Mouse (Mus musculus) MEL (cell line): Measurements from ENCODE around the gene Slu7.

ENCODE experiments used
- ETS1 ChIP-seq: IDR thresholded peaks from 2 replicates; pipeline ENCODE4 v1.6.1; 2012; ENCODE audit warnings: low read depth, mild to moderate bottlenecking, inconsistent platforms, low read length, improper control_type of control experiment, moderate library complexity
- MAFK ChIP-seq: IDR thresholded peaks from 2 replicates; pipeline ENCODE4 v1.6.1; 2011; ENCODE audit warnings: low read depth, mild to moderate bottlenecking, low read length, improper control_type of control experiment, borderline replicate concordance
- POLR2A ChIP-seq, 2 experiments: IDR thresholded peaks; 2 replicates each; pipeline ENCODE4 v1.6.1; 2011 to 2012; ENCODE audit warnings: low read length in 2 of 2, mild to moderate bottlenecking in 2 of 2, control low read depth in 1 of 2, improper control_type of control experiment in 1 of 2, low read depth in 1 of 2, moderate library complexity in 1 of 2; ENCODE audit not compliant: control insufficient read depth in 1 of 2, insufficient read depth in 1 of 2, poor library complexity in 1 of 2
- SIN3A ChIP-seq: IDR thresholded peaks from 2 replicates; pipeline ENCODE4 v1.6.1; 2012; ENCODE audit warnings: low read length, improper control_type of control experiment, inconsistent platforms

GRCm38 (mm10) chr11:43493815-43494409, 60.4 kb downstream of the Slu7 start:
- no peak for TF ChIP-seq POLR2A (IDR thresholded peaks at IDR 0.05; ENCODE audit: control insufficient read depth in 1 of 2, insufficient read depth in 1 of 2, low read depth in 1 of 2, low read length in 2 of 2, poor library complexity in 1 of 2)
- TF ChIP-seq ETS1 = peak; percentile 33; the same call in 1 of the 2 replicates
- TF ChIP-seq SIN3A = peak; percentile 46; the same call in 1 of the 2 replicates
- TF ChIP-seq MAFK = no peak
